Mouse (Mus musculus) MEL (cell line): Measurements from ENCODE around the gene Bmpr1a. TPM values are rescaled to one million over a fixed set of nuclear protein-coding genes. Genes with fewer than 3 reads are reported as not detected.
A peak's percentile ranks its signal among the peaks of the same experiment; 100 is the strongest.
"Not testable (repeated sequence)": the region's sequence is repeated elsewhere in the genome, so short reads cannot be mapped to it uniquely, and the experiment has no call there.

ENCODE experiments used
- DNase-seq: peaks from one replicate; pipeline ENCODE4 v3.0.0; 2011; ENCODE audit warnings: low read depth, low spot score
- H3K27ac ChIP-seq: 2 replicates; pipeline ENCODE4 v1.5.1; 2012; ENCODE audit warnings: low read depth, mild to moderate bottlenecking, control low read depth, low read length, moderate library complexity; ENCODE audit not compliant: control insufficient read depth
- H3K27me3 ChIP-seq, 2 experiments: fragments of 150-350 bp in 1 of 2; sonication (generic) in 1 of 2; 2 replicates each; pipeline ENCODE4 v1.6.1; 2012; ENCODE audit warnings: low read length in 2 of 2, mild to moderate bottlenecking in 2 of 2, improper control_type of control experiment in 1 of 2, moderate library complexity in 1 of 2; ENCODE audit not compliant: insufficient read depth in 2 of 2, control insufficient read depth in 1 of 2
- H3K36me3 ChIP-seq, 2 experiments: 2 replicates each; pipeline ENCODE4 v1.6.1; 2012 to 2014; ENCODE audit warnings: low read length in 2 of 2, improper control_type of control experiment in 1 of 2, inconsistent platforms in 1 of 2, mild to moderate bottlenecking in 1 of 2; ENCODE audit not compliant: insufficient read depth in 2 of 2, control insufficient read depth in 1 of 2
- H3K4me1 ChIP-seq, 2 experiments: fragments of 150-350 bp in 1 of 2; sonication (generic) in 1 of 2; 2 replicates each; pipeline ENCODE4 v1.6.1; 2012; ENCODE audit warnings: low read length in 2 of 2, improper control_type of control experiment in 1 of 2, mild to moderate bottlenecking in 1 of 2; ENCODE audit not compliant: insufficient read depth in 2 of 2, control insufficient read depth in 1 of 2
- H3K4me3 ChIP-seq, 2 experiments: fragments of 150-350 bp in 1 of 2; sonication (generic) in 1 of 2; 2 replicates each; pipeline ENCODE4 v1.5.1; 2012; ENCODE audit warnings: low read depth in 2 of 2, low read length in 2 of 2, mild to moderate bottlenecking in 2 of 2, moderate library complexity in 2 of 2, control low read depth in 1 of 2, improper control_type of control experiment in 1 of 2; ENCODE audit not compliant: control insufficient read depth in 1 of 2, insufficient read depth in 1 of 2
- H3K79me2 ChIP-seq: 2 replicates; pipeline ENCODE4 v1.6.1; 2012; ENCODE audit warnings: mild to moderate bottlenecking, low read length, moderate library complexity; ENCODE audit not compliant: control insufficient read depth, poor library complexity, insufficient read depth
- H3K9ac ChIP-seq: 2 replicates; pipeline ENCODE4 v1.6.1; 2012; ENCODE audit warnings: low read depth, mild to moderate bottlenecking, control low read depth, low read length, moderate library complexity; ENCODE audit not compliant: control insufficient read depth, poor library complexity, severe bottlenecking
- H3K9me3 ChIP-seq: fragments of 150-350 bp; sonication (generic); replicated peaks from 2 replicates; pipeline ENCODE4 v1.6.1; 2012; ENCODE audit warnings: mild to moderate bottlenecking, low read length, improper control_type of control experiment, moderate library complexity; ENCODE audit not compliant: insufficient read depth
- BHLHE40 ChIP-seq: IDR thresholded peaks from 2 replicates; pipeline ENCODE4 v1.6.1; 2012; ENCODE audit warnings: low read depth, mild to moderate bottlenecking, inconsistent platforms, low read length, improper control_type of control experiment, borderline replicate concordance
- CTCF ChIP-seq, 3 experiments: IDR thresholded peaks in 2 of 3; conservative IDR thresholded peaks in 1 of 3; 2 replicates each; pipeline ENCODE4 v1.5.1; 2011 to 2012; ENCODE audit warnings: low read length in 3 of 3, low read depth in 2 of 3, mild to moderate bottlenecking in 2 of 3, improper control_type of control experiment in 1 of 3, inconsistent platforms in 1 of 3, mixed read lengths in 1 of 3, moderate library complexity in 1 of 3; ENCODE audit not compliant: control insufficient read depth in 1 of 3, insufficient read depth in 1 of 3, poor library complexity in 1 of 3, severe bottlenecking in 1 of 3
- E2F4 ChIP-seq: IDR thresholded peaks from 2 replicates; pipeline ENCODE4 v1.6.1; 2011; ENCODE audit warnings: low read depth, low read length, improper control_type of control experiment, borderline replicate concordance
- ETS1 ChIP-seq: IDR thresholded peaks from 2 replicates; pipeline ENCODE4 v1.6.1; 2012; ENCODE audit warnings: low read depth, mild to moderate bottlenecking, inconsistent platforms, low read length, improper control_type of control experiment, moderate library complexity
- HCFC1 ChIP-seq: IDR thresholded peaks from 2 replicates; pipeline ENCODE4 v1.6.1; 2012; ENCODE audit warnings: low read depth, mild to moderate bottlenecking, inconsistent platforms, low read length, improper control_type of control experiment, moderate library complexity
- JUND ChIP-seq: IDR thresholded peaks from 2 replicates; pipeline ENCODE4 v1.6.1; 2011; ENCODE audit warnings: low read depth, mild to moderate bottlenecking, improper control_type of control experiment, low read length
- MYB ChIP-seq: IDR thresholded peaks from 2 replicates; pipeline ENCODE4 v1.6.1; 2011; ENCODE audit warnings: mild to moderate bottlenecking, low read depth, low read length, improper control_type of control experiment
- NELFE ChIP-seq: IDR thresholded peaks from 2 replicates; pipeline ENCODE4 v1.6.1; 2011; ENCODE audit warnings: low read depth, low read length, improper control_type of control experiment
- NRF1 ChIP-seq: IDR thresholded peaks from 2 replicates; pipeline ENCODE4 v1.6.1; 2014; ENCODE audit warnings: low read depth, mild to moderate bottlenecking, inconsistent platforms, low read length, improper control_type of control experiment, moderate library complexity; ENCODE audit not compliant: poor library complexity, insufficient read depth, severe bottlenecking
- POLR2A ChIP-seq, 2 experiments: IDR thresholded peaks; 2 replicates each; pipeline ENCODE4 v1.6.1; 2011 to 2012; ENCODE audit warnings: low read length in 2 of 2, mild to moderate bottlenecking in 2 of 2, control low read depth in 1 of 2, improper control_type of control experiment in 1 of 2, low read depth in 1 of 2, moderate library complexity in 1 of 2; ENCODE audit not compliant: control insufficient read depth in 1 of 2, insufficient read depth in 1 of 2, poor library complexity in 1 of 2
- POLR2AphosphoS2 ChIP-seq: IDR thresholded peaks from 2 replicates; pipeline ENCODE4 v1.6.1; 2011; ENCODE audit warnings: low read length, improper control_type of control experiment
- SMC3 ChIP-seq: IDR thresholded peaks from 2 replicates; pipeline ENCODE4 v1.6.1; 2011; ENCODE audit warnings: low read depth, low read length, improper control_type of control experiment
- ZC3H11A ChIP-seq: IDR thresholded peaks from 2 replicates; pipeline ENCODE4 v1.6.1; 2012; ENCODE audit warnings: low read depth, mild to moderate bottlenecking, inconsistent platforms, low read length, improper control_type of control experiment
- ZNF384 ChIP-seq: IDR thresholded peaks from 2 replicates; pipeline ENCODE4 v1.6.1; 2012; ENCODE audit warnings: low read depth, mild to moderate bottlenecking, inconsistent platforms, low read length, improper control_type of control experiment
- polyA plus RNA-seq, 2 experiments: library from polyadenylated mRNA; stranded (reverse) in 1 of 2; unstranded in 1 of 2; fragments of >175 nt in 1 of 2; fragments of >200 nt in 1 of 2; gene quantifications; 2 replicates each; pipeline versions ENCODE4 v1.2.1 to v1.2.4; 2012; ENCODE audit warnings: low replicate concordance in 2 of 2, low read depth in 1 of 2; ENCODE audit not compliant: insufficient read length in 2 of 2, insufficient read depth in 1 of 2, missing spikeins in 1 of 2
- total RNA-seq: library from RNA; depleted of rRNA; stranded (reverse); fragments of 300-350 nt; gene quantifications from 2 replicates; pipeline ENCODE4 v1.2.3, GENCODE M21; 2012

The Bmpr1a gene
- total and polyA plus RNA-seq, 3 experiments = 3.1 TPM; not detected in 1

GRCm38 (mm10) chr14:34370203-34370602 is 132.9 kb downstream of the Bmpr1a start:
- Histone ChIP-seq H3K27ac (no peak overlapping the region), H3K9me3 (no peaks in the 10 kb centered on the region), H3K27me3 (no peaks in the 10 kb centered on the region), H3K36me3 (no peaks in the 10 kb centered on the region), H3K9ac (no peak overlapping the region), H3K4me1 (no peaks in the 10 kb centered on the region)
- TF ChIP-seq CTCF (IDR thresholded peaks at IDR 0.05 in 2 of 3, conservative IDR thresholded peaks at IDR 0.05 in 1 of 3; ENCODE audit: control insufficient read depth in 1 of 3, insufficient read depth in 1 of 3, low read depth in 2 of 3, low read length in 3 of 3, poor library complexity in 1 of 3, severe bottlenecking in 1 of 3) (peak in 2 of 3 experiments; percentile 15 to 27; a peak in 2 of 6 replicates), ZC3H11A (no peak)
- TF ChIP-seq, all 39 proteins: peak for 1
- H3K79me2 ChIP-seq = no peaks in the 10 kb centered on the region
- DNase-seq = no peak
- H3K4me3 ChIP-seq = no peak overlapping the region

DNA sequence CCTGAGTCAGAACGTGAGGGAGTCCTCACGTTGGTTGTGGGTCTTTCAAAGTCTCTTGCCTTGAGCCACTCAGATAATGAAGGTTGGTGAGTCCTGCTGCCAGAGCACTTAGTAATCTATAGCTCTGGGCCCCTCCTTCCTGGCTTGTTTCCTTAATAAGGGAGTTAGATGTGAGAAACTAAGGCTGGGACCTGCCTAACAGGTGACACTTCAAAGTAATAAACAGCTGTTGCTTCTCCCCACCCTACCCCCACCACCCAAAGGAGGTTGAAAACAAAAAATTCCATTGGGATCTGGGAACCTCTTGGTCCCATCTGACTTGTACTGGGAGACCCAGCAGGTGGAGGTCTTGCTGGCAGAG is 138.0 kb downstream of the Bmpr1a start:
- Histone ChIP-seq H3K79me2 (no peaks in the 10 kb centered on the region; the same call in 1 of the 2 replicates), H3K4me1 (peaks cover 5% of the 10 kb centered on the region in 2 experiments), H3K27me3 (no peaks in the 10 kb centered on the region), H3K4me3 (no peak overlapping the region), H3K9ac (no peak overlapping the region), H3K36me3 (peaks cover 0 to 7% of the 10 kb centered on the region in 2 experiments; a peak in 2 of 4 replicates), H3K9me3 (no peaks in the 10 kb centered on the region), H3K27ac (no peak overlapping the region)
- TF ChIP-seq E2F4 = no peak
- TF ChIP-seq NELFE = no peak
- TF ChIP-seq NRF1 = no peak
- TF ChIP-seq SMC3 = no peak
- no peak for TF ChIP-seq BHLHE40
- no peak for TF ChIP-seq ETS1
- no peak for TF ChIP-seq HCFC1
- TF ChIP-seq MYB = no peak
- TF ChIP-seq POLR2A (IDR thresholded peaks at IDR 0.05; ENCODE audit: control insufficient read depth in 1 of 2, insufficient read depth in 1 of 2, low read depth in 1 of 2, low read length in 2 of 2, poor library complexity in 1 of 2) = no peak
- no peak for TF ChIP-seq POLR2AphosphoS2
- no peak for TF ChIP-seq ZC3H11A
- TF ChIP-seq ZNF384 = no peak
- TF ChIP-seq JUND = no peak
- DNase-seq = no peak

DNA sequence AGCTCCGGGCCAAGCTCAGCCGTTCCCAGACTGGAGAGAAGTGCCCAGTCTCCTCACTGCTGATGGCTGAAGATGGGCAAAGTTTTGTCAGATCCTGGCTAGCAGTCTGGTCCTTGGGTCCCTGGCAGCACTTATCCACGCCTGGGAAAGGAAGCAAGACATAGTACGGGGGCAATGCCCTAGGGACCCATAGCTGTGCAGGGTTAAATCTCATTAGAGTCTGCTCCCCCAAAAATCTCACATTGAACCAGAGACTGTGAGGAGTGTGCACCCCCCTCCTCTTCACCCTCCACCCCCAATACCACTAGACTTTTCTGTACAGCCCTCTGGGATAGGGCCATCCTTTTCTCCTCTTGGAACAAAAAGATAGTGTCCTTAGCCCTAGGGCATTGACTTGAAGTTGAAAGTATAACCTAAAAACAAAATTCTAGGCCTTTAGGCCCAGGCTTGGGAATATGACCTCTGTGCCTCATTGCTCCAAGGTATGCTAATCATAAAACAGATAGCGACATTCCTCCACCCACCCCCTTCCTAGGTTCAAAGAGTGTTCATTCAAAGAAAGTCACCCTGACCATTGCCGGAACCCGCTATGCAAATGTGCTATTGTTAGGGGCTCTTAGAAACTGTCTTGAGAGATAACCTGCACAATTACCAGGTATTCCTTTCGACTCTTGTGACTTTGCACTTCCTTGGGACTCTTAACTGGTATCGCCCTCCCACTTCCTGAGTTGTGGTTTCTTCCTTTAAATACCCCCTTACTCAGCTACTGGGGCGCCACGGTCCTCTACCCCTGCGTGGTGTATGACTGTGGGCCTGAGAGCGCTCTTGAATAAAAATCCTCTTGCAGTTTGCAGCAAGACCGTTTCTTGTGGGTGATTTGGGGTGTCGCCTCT is 138.6 kb downstream of the Bmpr1a start:
- not testable (repeated sequence) for H3K36me3 ChIP-seq, H3K4me1 ChIP-seq, H3K27me3 ChIP-seq, H3K27ac ChIP-seq, H3K79me2 ChIP-seq, H3K9me3 ChIP-seq, DNase-seq, H3K9ac ChIP-seq, H3K4me3 ChIP-seq
